Mouse (Mus musculus): ENCODE measurements around the gene Themis3.
"Not testable (repeated sequence)": the region's sequence is repeated elsewhere in the genome, so short reads cannot be mapped to it uniquely, and the experiment has no call there.

The Themis3 gene

GRCm38 (mm10) chr17:66558404-66559317 is 35.8 kb downstream of the Themis3 start:
- peak in 1 of 2 experiments; percentile 9 for DNase-seq

GRCm38 (mm10) chr17:66552690-66553089 is 41.7 kb downstream of the Themis3 start:
- no peak for DNase-seq

DNA sequence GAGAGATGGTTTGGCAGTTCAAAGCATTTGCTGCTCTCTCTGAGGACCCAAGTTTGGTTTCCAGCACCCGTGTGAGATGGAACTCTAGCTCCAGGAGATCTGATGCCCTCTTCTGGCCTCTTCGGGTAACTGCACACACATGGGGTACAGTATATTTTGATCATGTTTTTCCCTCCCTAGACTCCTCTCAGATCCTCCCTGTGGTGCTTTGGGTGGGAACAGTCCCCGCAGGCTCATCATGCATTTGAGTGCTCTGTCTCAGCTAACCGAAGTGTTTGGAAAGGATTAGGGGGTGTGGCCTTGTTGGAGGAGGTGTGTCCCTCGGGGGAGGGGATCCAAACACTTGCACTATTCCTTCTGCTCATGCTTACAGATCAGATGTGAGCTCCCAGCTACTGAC is 43.9 kb downstream of the Themis3 start:
- no peak for DNase-seq

DNA sequence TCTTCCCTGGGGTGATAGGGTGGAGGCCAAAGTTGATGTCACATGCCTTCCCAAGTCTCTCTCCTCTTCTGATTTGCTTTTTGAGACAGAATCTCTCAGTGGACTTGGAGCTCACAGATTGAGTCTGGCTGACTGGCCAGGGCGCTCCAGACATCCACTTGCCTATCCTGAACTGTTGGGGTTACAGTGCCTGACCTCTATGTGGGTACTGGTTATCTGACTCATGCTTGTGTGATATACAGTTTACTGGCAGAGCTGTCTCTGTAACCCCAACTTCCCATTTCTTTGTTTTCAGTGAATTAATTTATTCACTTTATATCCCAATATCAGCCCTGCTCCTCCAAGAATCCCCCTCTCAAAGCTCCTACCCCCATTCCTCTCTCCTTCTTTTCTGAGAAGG is 62.1 kb downstream of the Themis3 start:
- DNase-seq = no peak

GRCm38 (mm10) chr17:66523396-66523795 is 71.0 kb downstream of the Themis3 start:
- DNase-seq = no peak

GRCm38 (mm10) chr17:66522631-66523030 is 71.8 kb downstream of the Themis3 start:
- not testable (repeated sequence) for DNase-seq

- DNase-seq = peak; percentile 76 to 89
Measured at GRCm38 (mm10) chr17:66519554-66520553, 74.6 kb downstream of the Themis3 start, which contains the start of gene Rab12. Gene Rab12, minus strand, starts transcription at chr17:66519729.

DNA sequence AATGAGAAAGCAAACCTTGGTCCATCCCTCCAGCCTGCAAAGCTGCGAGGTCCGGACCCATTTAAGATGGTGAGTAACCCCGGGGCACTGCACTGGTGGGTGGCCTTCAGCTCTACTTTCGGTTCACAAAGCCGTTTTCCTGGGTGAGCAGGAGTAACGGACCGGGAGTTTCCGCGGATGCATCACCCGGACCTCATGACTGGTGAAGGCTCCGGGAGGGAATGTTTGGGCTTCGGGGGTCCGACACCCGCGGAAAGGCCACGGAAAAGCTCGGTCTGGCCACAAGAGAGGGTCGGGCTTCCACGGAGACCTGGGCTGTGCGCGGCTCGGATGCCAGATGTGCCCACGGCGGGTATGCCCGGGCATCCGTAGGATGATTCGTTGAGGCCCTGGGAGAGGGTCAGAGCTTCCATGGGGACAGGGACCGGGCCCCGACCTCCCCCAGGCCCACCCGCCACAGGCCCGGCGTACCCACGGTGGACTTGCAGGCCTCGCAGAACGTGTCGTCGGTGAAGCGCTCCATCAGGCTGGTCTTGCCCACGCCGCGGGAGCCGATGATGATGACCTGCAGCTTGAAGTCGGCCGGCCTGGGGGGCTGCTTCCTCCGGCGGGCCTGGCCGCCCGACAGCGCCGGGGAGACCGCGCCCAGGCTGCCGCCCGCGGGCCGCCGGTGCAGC is 75.4 kb downstream of the Themis3 start:
- no peak for DNase-seq

DNA sequence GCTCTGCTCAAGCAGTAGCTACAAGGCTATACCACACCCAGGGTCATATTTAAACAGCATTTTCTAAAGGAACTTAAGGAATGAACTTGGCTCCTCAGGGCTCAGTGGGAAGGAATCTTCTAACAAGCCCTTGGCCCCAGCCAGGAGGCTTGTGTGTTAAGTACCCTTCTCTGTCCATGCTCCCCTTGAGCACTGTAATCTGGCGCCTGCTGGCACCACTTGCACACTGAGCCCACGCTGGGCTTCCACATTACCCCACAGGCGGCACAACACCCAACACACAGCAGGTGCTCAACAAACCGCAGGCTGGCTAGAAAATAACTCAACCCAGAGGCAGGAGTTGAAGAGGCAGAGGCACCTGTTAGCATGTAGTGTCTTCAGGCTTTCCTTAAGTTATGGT is 77.5 kb downstream of the Themis3 start:
- no peak for DNase-seq

DNA sequence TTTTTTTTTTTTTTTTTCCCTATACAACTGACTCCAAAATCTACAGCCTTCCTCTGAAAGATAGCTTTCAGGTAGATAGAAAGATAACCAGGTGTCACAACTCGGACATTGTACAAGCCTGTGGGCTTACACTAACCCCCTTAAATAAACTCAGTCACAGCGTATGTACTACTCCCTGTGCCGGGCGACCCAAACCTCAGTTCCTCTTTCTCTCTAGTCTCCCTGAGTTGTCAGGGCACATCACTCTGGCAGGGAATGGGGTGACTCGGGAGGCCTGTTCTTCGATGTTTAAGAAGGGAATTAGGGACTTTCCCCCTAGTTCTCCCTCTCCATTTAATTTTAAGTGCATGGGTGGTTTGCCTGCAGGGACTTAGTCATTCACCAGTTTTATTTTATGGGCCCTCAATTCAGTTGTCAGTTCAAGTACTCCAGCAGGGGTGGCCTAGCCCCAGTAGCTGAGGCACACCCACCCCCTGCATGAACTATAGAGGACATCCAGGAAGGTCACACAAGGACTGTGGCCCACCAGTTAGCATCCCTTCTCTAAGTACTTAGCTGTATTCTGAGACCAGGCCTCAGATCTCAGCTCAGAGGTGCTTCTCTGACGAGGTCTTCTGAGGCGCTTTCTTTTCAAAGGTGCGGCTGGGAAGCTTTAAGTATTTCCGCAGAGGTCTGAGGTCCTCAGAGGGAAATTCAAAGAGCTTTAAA is 80.0 kb downstream of the Themis3 start:
- DNase-seq = no peak

DNA sequence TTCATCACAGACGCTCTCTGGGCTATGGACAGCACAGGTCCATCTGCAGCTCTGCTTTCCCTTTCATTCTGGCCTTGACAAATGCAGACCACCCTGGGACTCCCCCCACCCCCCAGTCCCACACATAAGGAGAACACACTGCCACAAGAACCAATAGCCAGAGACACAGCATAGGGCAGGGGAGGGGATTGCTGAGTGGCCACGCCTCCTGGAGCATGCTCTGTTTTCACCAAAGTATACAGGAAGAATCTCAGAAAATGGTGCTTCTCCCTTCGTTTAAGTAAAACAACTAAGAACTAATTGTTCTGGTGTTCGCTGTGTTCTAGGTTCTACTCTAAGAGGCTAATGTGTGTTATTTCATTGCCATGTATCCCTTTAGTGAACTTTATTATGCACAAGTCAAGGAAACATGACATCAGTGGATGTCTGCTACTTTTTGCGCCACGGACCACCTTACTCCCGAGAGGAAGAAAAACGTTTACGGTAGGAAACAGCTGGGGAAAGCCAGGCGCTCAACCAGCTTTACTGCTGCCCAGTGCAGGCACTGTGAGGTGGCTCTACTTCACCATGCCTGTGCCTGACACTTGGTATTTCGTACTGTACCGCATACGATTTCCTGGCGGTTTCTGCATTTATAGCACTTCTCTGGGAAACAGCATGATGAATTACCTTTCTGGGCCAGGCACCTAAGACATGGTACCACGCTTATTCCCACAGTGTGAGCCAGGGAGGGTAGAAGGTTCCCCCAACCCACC is 82.0 kb downstream of the Themis3 start:
- no peak for DNase-seq

- no peak for DNase-seq
Measured at GRCm38 (mm10) chr17:66510221-66510683, 84.2 kb downstream of the Themis3 start.

DNA sequence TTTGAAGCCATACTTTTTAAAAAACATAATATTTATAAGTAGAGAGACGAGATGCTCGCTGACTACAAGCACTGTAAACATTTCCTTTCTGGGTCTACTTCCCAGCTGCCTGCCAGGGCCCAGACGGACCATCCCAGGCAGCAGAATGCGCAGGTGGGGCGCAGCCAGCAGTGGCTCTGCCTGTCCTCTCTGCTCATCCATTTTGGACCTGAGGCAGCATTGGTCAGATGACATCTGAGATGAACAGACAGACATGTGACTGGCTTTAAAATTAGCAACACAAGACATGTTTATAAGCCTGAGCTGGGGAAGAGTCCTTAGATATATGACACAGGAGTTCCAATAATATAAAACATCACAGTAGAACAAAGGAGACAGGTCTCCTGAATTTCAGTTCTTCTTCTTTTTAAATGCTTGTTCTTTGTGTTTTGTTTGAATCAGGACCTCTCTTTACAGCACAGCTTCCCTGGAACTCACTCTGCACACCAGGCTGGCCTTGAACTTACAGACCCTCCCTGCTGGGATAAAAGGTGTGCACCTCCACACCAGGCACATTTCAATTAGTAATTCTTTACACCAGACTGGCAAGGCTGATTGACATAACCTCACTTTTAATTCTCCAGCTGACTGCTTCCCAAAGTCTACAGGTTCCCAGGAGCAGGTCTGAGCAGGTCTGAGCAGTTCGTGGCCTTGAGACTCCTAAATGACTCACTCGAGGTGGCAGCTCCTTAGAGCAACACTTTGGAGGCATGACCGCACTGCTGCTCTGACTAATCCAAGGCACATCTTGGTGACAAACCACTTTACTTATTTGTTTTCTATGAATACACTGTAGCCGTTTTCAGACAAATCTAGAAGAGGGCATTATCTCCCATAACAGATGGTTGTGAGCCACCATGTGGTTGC is 87.1 kb downstream of the Themis3 start:
- no peak for DNase-seq

GRCm38 (mm10) chr17:66504964-66505363 is 89.5 kb downstream of the Themis3 start:
- no peak for DNase-seq
